Mouse (Mus musculus): Measurements from ENCODE around the gene Rora.

- TF ChIP-seq CTCF (IDR thresholded peaks at IDR 0.05; ENCODE audit: control insufficient read depth, insufficient read depth, insufficient replicate concordance, low read depth, low read length) (no peak), POLR2A (IDR thresholded peaks at IDR 0.05; ENCODE audit: control insufficient read depth, low read depth, low read length) (no peak)
Observed at GRCm38 (mm10) chr9:68683938-68684337, 30.4 kb downstream of the Rora start.
